Mouse (Mus musculus): Measurements from ENCODE around the gene Tas2r103.

The Tas2r103 gene

DNA sequence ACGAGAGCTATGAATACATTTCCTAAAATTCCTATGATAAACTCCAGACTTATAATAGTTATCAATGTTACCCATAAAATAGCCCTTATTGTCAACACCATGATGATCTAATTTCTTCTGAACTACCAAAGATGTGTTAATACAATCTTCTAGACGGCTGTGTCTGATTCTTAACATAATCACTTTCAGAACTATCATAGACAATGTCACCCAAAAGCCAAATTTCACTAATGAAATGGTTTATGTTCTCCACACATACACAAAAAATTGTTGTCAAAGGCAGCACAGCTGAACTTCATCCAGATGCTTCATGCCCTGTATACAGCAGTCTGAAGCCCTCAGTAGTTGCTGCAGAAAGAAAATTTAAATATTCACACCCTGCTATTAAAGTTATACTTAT lies at the start of gene Tas2r103:
Gene Tas2r103, minus strand, starts transcription at position 101 of the 400 bp plus-strand sequence.
- no peak for DNase-seq (ENCODE audit: low spot score in 2 of 2)

DNA sequence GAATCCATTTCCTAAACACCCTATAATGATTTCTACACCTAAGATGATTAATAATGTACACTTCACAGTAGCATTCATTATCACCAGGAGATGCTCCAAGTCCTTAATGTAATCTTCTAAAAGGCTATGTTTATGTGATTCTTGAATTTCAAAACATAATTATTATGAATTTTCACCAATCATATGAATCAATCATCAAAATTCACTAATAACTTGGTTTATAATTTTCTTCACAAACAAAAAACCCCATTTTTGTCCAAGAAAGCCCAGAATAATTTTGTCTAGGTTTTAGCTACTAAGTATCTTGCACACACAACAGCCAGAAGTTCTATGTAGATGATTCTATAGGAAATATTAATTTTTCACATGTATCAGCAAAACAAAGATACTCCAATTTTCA lies 18.8 kb upstream of the Tas2r103 start, which contains the start of gene Tas2r140:
Gene Tas2r140, minus strand, starts transcription at position 101 of the 400 bp plus-strand sequence.
- DNase-seq (ENCODE audit: low spot score in 2 of 2), result no peak
